Mouse (Mus musculus) hindbrain, embryonic 15.5 days (tissue): Measurements from ENCODE around the gene Ttc16. TPM values are rescaled to one million over a fixed set of nuclear protein-coding genes. Genes with fewer than 3 reads are reported as not detected.

ENCODE experiments used
- ATAC-seq: fragments of 200-750 bp; cut with Nextera tagmentation; 2 replicates; pipeline ENCODE4 v1.8.0; 2017; ENCODE audit warnings: low read depth, moderate number of reproducible peaks, moderate TSS enrichment; ENCODE audit not compliant: low FRiP score
- H3K27ac ChIP-seq: fragments of 300-500 bp; sonication (generic); replicated peaks from 2 replicates; pipeline ENCODE4 v1.5.1; 2015; ENCODE audit warnings: mild to moderate bottlenecking, inconsistent platforms
- H3K27me3 ChIP-seq: fragments of 300-500 bp; sonication (generic); 2 replicates; pipeline ENCODE4 v1.6.1; 2015; ENCODE audit warnings: control low read depth, inconsistent platforms
- H3K36me3 ChIP-seq: fragments of 300-500 bp; sonication (generic); 2 replicates; pipeline ENCODE4 v1.6.1; 2015; ENCODE audit warnings: control low read depth, inconsistent platforms
- H3K4me1 ChIP-seq: fragments of 300-500 bp; sonication (generic); replicated peaks from 2 replicates; pipeline ENCODE4 v1.6.1; 2015; ENCODE audit warnings: control low read depth, inconsistent platforms
- H3K4me2 ChIP-seq: fragments of 300-500 bp; sonication (generic); 2 replicates; pipeline ENCODE4 v1.6.1; 2015; ENCODE audit warnings: moderate library complexity, mild to moderate bottlenecking, inconsistent platforms
- H3K4me3 ChIP-seq: fragments of 300-500 bp; sonication (generic); 2 replicates; pipeline ENCODE4 v1.5.1; 2015; ENCODE audit warnings: mild to moderate bottlenecking, inconsistent platforms
- H3K9ac ChIP-seq: fragments of 300-500 bp; sonication (generic); 2 replicates; pipeline ENCODE4 v1.6.1; 2015; ENCODE audit warnings: inconsistent platforms
- H3K9me3 ChIP-seq: fragments of 300-500 bp; sonication (generic); 2 replicates; pipeline ENCODE4 v1.6.1; 2016; ENCODE audit warnings: control low read depth, inconsistent platforms
- WGBS: fragments of 180-500 bp; shearing (Covaris S2); methylation state at CpG from one replicate; pipeline ENCODE4 v1.1.7; 2015; 5-methylcytosine and 5-hydroxymethylcytosine counted together
- microRNA counts: library from miRNA; unstranded; fragments of <30 nt; microRNA quantifications from one replicate; lab custom pipeline; 2016
- microRNA-seq: library from miRNA; unstranded; fragments of <30 nt; microRNA quantifications from one replicate; pipeline ENCODE4, GENCODE M21; 2016
- polyA plus RNA-seq: library from polyadenylated mRNA; unstranded; fragments of >200 nt; fragmentation: Nextera tagmentation; extraction: Ambion mirVana; gene quantifications from 2 replicates; pipeline ENCODE4 v1.2.1, GENCODE M21; 2015

Ttc16 gene
- polyA plus RNA-seq, 1 experiment from 2014 or later, result 0.62 TPM

GRCm38 (mm10) chr2:32711301-32712056 lies 64.0 kb downstream of the Ttc16 start:
- Histone ChIP-seq H3K4me3 (peak overlapping the region; percentile 86), H3K9me3 (no peaks in the 10 kb centered on the region), H3K27me3 (no peaks in the 10 kb centered on the region), H3K4me1 (peaks cover 30% of the 10 kb centered on the region), H3K9ac (peak overlapping the region; percentile 97), H3K36me3 (peaks cover 33% of the 10 kb centered on the region), H3K27ac (peak overlapping the region; percentile 100; the same call in 1 of the 2 replicates), H3K4me2 (peak overlapping the region; percentile 85)
- no peak for ATAC-seq
- 29% methylated on average over 9 of the region's 9 CpGs for WGBS

DNA sequence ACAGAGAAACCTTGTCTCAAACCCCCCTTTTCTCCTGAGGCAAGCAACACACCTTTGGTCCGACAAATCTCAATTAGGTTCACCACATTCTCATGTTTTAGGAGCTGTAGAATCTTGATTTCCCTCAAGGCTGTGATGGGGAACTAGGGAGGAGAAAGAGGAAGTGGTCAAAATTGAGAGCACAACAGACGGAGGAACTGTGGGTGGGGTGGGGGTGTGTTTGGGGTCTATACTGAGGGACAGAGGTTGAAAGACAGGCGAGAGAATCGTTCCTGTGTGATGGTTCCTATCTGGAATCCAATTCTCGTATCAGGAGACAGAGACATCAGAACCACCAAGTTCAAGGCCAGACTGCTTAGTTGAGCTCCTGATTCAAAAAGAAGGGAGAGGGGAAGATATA lies 65.0 kb downstream of the Ttc16 start:
- no peak overlapping the region for H3K9ac ChIP-seq
- no peak overlapping the region for H3K4me2 ChIP-seq
- ATAC-seq, result no peak
- H3K4me1 ChIP-seq, result peaks cover 30% of the 10 kb centered on the region
- H3K27me3 ChIP-seq, result no peaks in the 10 kb centered on the region
- no peaks in the 10 kb centered on the region for H3K9me3 ChIP-seq
- no peak overlapping the region for H3K4me3 ChIP-seq
- peaks cover 43% of the 10 kb centered on the region for H3K36me3 ChIP-seq
- WGBS, result 89% methylated on average over 5 of the region's 5 CpGs
- no peak overlapping the region for H3K27ac ChIP-seq

GRCm38 (mm10) chr2:32709521-32710137 lies 65.8 kb downstream of the Ttc16 start:
- H3K4me2 ChIP-seq, result no peak overlapping the region
- ATAC-seq, result no peak
- H3K9me3 ChIP-seq, result no peaks in the 10 kb centered on the region
- WGBS, result 93% methylated on average over 20 of the region's 20 CpGs
- no peaks in the 10 kb centered on the region for H3K27me3 ChIP-seq
- H3K9ac ChIP-seq, result no peak overlapping the region
- H3K27ac ChIP-seq, result no peak overlapping the region
- H3K4me3 ChIP-seq, result no peak overlapping the region
- H3K36me3 ChIP-seq, result peaks cover 51% of the 10 kb centered on the region
- H3K4me1 ChIP-seq, result peaks cover 26% of the 10 kb centered on the region

- H3K9me3 ChIP-seq, result no peaks in the 10 kb centered on the region
- no peaks in the 10 kb centered on the region for H3K27me3 ChIP-seq
- WGBS, result 39% methylated on average over 3 of the region's 3 CpGs
- peaks cover 59% of the 10 kb centered on the region for H3K36me3 ChIP-seq
- H3K27ac ChIP-seq, result no peak overlapping the region
- ATAC-seq, result no peak
- H3K4me3 ChIP-seq, result no peak overlapping the region
- H3K4me2 ChIP-seq, result no peak overlapping the region
- H3K9ac ChIP-seq, result no peak overlapping the region
- H3K4me1 ChIP-seq, result peaks cover 16% of the 10 kb centered on the region
Observed at GRCm38 (mm10) chr2:32708643-32709042, 66.8 kb downstream of the Ttc16 start.

MicroRNAs encoded within 50 kb of the gene (microRNA counts, 519-probe panel; counts per million panel counts)
- microRNA mmu-miR-2861 (lab: Ali Mortazavi, UCI), result 2,025 counts per million, percentile 18 among the panel's probes with 10 or more counts

Small RNA genes lying within 50 kb of the gene (microRNA-seq; reads per million reads assigned to microRNA genes)
- gene Mir2861, result not detected
- gene Mir3960, result not detected

Other genes starting within 250 kb of the Ttc16 start
- 7.5 and 9.5 TPM in 2 replicates for gene Fam102a, start 240.3 kb downstream of the Ttc16 start, polyA plus RNA-seq
- gene Dpm2, start 204.8 kb downstream of the Ttc16 start, polyA plus RNA-seq, result 138 and 140 TPM in 2 replicates
- 11.9 and 15.3 TPM in 2 replicates for gene Pip5kl1, start 200.8 kb downstream of the Ttc16 start, polyA plus RNA-seq
- gene 9430097D07Rik, start 199.9 kb downstream of the Ttc16 start, polyA plus RNA-seq, result 0.79 and 0.87 TPM in 2 replicates
- gene St6galnac4, start 188.5 kb downstream of the Ttc16 start, polyA plus RNA-seq, result 41.2 and 41.9 TPM in 2 replicates
- gene St6galnac6, start 175.9 kb downstream of the Ttc16 start, polyA plus RNA-seq, result 24.1 and 27.7 TPM in 2 replicates
- 89.0 and 95.9 TPM in 2 replicates for gene Ak1, start 153.9 kb downstream of the Ttc16 start, polyA plus RNA-seq
- gene Eng, start 129.0 kb downstream of the Ttc16 start, polyA plus RNA-seq, result 29.2 and 33.9 TPM in 2 replicates
- gene Fpgs, start 71.5 kb downstream of the Ttc16 start, polyA plus RNA-seq, result 20.4 and 22.7 TPM in 2 replicates
- 69.0 and 73.4 TPM in 2 replicates for gene Cdk9, start 62.6 kb downstream of the Ttc16 start, polyA plus RNA-seq
- 50.1 and 53.3 TPM in 2 replicates for gene Sh2d3c, start 54.6 kb downstream of the Ttc16 start, polyA plus RNA-seq
- 3.4 and 3.5 TPM in 2 replicates for gene 6330409D20Rik, start 34.6 kb downstream of the Ttc16 start, polyA plus RNA-seq
- gene Tor2a, start 18.4 kb downstream of the Ttc16 start, polyA plus RNA-seq, result 50.3 and 53.3 TPM in 2 replicates
- gene Ptrh1, start 153 bp upstream of the Ttc16 start, polyA plus RNA-seq, result 4.3 and 5.0 TPM in 2 replicates
- gene Cfap157, start 8.8 kb upstream of the Ttc16 start, polyA plus RNA-seq, result 1.3 and 2.0 TPM in 2 replicates
- 296 and 323 TPM in 2 replicates for gene Stxbp1, start 71.6 kb upstream of the Ttc16 start, polyA plus RNA-seq
- gene Fam129b, start 100.5 kb upstream of the Ttc16 start, polyA plus RNA-seq, result 33.5 and 33.9 TPM in 2 replicates
- gene Rpl12, start 185.9 kb upstream of the Ttc16 start, polyA plus RNA-seq, result 94.0 and 104 TPM in 2 replicates
- 22.6 and 25.2 TPM in 2 replicates for gene Lrsam1, start 186.0 kb upstream of the Ttc16 start, polyA plus RNA-seq
- 19.8 and 24.5 TPM in 2 replicates for gene Slc2a8, start 206.4 kb upstream of the Ttc16 start, polyA plus RNA-seq